Mouse (Mus musculus) G1E (cell line): ENCODE data around the gene Hephl1.

Source experiments
- CTCF ChIP-seq: IDR thresholded peaks from 2 replicates; pipeline ENCODE4 v1.5.1; 2012; ENCODE audit warnings: low read depth, low read length, inconsistent platforms, mixed read lengths
- GATA1 ChIP-seq: IDR thresholded peaks from 2 replicates; pipeline ENCODE4 v1.6.1; 2012; ENCODE audit warnings: borderline replicate concordance, low read length, inconsistent platforms, mixed read lengths
- GATA2 ChIP-seq: IDR thresholded peaks from 2 replicates; pipeline ENCODE4 v1.6.1; 2012; ENCODE audit warnings: low read depth, low read length, inconsistent platforms, borderline replicate concordance
- POLR2AphosphoS5 ChIP-seq: IDR thresholded peaks from 2 replicates; pipeline ENCODE4 v1.6.1; 2012; ENCODE audit warnings: low read depth, low read length, inconsistent platforms; ENCODE audit not compliant: insufficient replicate concordance
- TAL1 ChIP-seq: conservative IDR thresholded peaks from 2 replicates; pipeline ENCODE4 v1.6.1; 2012; ENCODE audit warnings: low read depth, low read length, inconsistent platforms, mixed read lengths

GRCm38 (mm10) chr9:15023049-15023448, 88.9 kb downstream of the Hephl1 start:
- no peak for TF ChIP-seq CTCF
- TF ChIP-seq GATA1, result no peak
- TF ChIP-seq POLR2AphosphoS5, result no peak
- no peak for TF ChIP-seq TAL1
- no peak for TF ChIP-seq GATA2
